Mouse (Mus musculus) liver, embryonic 14.5 days (tissue): ENCODE data around the gene Lpp.

Experiments
- CTCF ChIP-seq: IDR thresholded peaks from 2 replicates; pipeline ENCODE4 v1.5.1; 2016; ENCODE audit warnings: antibody characterized with exemption, low read depth, control low read depth
- EP300 ChIP-seq: IDR thresholded peaks from 2 replicates; pipeline ENCODE4 v1.6.1; 2016; ENCODE audit warnings: antibody characterized with exemption, low read depth

DNA sequence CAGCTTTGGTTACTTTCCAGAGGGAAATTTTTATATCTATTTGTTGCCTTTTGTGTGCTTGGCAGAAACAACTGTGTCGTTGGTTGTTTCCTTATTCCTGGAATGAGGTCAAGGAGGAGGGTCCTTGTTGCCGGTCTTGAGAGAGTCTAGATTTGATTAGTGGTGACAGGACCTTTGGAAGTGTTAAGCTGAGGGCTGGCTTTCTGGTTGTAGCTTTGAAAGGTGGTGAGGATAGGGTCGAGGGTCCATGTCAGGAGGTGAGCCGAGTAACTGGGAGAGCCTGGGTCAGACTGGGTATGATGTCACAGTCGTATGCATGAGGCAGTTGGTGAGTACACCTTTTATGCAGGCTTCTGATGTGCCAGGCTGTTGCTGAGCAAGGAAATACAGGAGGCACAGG is 36.4 kb downstream of the Lpp start:
- TF ChIP-seq EP300 (no peak), CTCF (no peak)
